Mouse (Mus musculus) frontal cortex, postnatal 10 days (tissue): ENCODE results near the gene Traf3ip3.

Experiments used
- DNase-seq, 2 experiments: peaks; one replicate each; pipeline ENCODE4 v3.0.0; 2022; ENCODE audit warnings: low spot score in 2 of 2, mixed read lengths in 1 of 2

Gene Traf3ip3

GRCm38 (mm10) chr1:193207503-193207902, 6.0 kb upstream of the Traf3ip3 start, which contains the start of gene Lamb3:
TSS of gene Lamb3 (plus strand) at chr1:193207699.
- no peak for DNase-seq

GRCm38 (mm10) chr1:193205431-193205830, 3.9 kb upstream of the Traf3ip3 start:
- no peak for DNase-seq

- no peak for DNase-seq
These were observed 2.3 kb upstream of the Traf3ip3 start for GRCm38 (mm10) chr1:193203821-193204220.

- DNase-seq: no peak
These were observed 692 bp downstream of the Traf3ip3 start for GRCm38 (mm10) chr1:193200640-193201382.

GRCm38 (mm10) chr1:193198312-193198711, 3.2 kb downstream of the Traf3ip3 start:
- no peak for DNase-seq

DNA sequence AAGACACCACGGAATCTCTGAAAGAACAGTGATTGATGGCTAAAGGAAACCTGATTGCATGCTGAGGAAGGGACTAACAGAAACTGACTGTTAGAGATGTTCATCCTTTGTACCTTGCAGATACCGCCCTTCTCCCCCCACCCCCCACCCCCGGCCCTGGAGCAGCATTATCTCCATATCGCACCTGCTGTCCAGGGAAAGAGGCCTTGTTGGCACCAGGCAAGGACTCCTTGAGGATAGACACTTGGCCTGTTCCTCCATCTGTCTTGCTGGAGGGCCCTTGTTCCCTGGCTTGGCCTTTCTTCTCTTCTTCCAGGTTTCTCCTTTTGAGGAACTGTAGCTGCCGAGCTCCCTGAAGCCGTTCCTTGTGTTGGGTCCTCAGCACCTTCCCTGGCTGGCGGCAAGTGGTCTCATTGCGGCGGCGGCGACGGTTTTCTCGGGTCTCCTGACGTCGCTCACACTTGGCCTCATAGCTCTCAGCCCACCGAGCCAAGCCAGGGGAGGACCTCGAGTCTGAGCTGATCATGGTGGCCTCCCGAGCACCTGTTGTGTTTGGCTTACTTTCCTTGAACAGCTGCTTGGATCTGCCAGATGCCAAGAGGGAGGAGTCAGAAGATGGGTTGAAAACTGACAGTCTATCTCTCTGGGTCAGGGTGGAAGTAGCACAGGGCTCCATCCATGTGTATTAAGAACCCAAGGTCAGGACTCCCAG, 3.9 kb downstream of the Traf3ip3 start:
- no peak for DNase-seq

DNA sequence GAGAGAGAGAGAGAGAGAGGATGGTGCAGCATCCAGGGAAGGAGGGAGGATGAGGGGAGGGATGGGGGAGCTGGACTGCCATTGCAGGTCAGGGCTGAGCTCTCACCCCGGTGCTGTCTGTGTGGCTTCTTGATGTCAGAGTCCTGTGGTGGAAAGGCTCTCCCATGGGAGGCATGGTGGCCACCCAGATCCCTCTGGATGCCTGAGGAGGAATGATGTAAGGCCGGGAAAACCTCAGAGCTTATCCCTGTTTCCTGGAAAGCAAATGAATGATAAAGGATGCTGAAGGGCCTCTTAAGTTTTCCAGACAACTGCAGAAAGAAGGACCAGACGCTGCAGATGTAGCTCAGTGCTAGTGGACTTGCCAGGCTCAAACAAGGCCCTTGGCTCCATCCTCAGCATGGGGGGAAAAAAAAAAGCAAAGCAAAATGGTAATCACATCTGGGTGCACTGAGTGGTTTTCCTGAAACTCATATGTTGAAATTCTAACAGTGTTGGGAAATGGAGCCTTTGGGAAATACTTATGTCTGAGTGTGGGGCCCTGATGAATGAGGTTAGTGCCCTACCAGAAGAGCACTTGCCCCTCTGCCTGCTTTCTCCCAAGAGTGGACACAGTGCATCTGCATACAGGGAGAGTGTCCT, 6.2 kb downstream of the Traf3ip3 start:
- no peak for DNase-seq

- no peak for DNase-seq
These were observed 6.9 kb downstream of the Traf3ip3 start for GRCm38 (mm10) chr1:193194416-193195140.

- DNase-seq: no peak
These were observed 9.7 kb downstream of the Traf3ip3 start for GRCm38 (mm10) chr1:193191675-193192283.

DNA sequence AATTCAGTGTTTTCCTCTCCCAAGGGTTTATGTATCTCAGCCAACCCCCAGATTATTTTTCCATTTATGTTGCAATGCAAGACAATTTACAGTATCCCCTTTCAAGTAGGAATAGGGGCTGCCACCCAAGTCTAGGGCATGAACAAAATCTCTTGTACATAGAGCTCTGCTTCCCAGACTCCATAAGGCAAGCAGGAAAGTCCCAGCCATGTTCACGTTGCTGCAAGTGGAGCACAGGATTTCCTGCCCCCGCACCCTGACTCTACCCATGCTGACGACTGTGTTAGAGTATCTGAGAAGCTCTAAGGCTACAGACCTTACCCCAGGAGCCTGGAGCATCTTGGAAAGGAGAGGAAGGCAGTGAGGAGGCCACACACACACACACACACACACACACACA, 11.7 kb downstream of the Traf3ip3 start:
- DNase-seq: no peak

- DNase-seq: peak in 1 of 2 experiments; percentile 50
These were observed 12.3 kb downstream of the Traf3ip3 start for GRCm38 (mm10) chr1:193189151-193189621.

GRCm38 (mm10) chr1:193188257-193188656, 13.2 kb downstream of the Traf3ip3 start:
- DNase-seq: no peak

DNA sequence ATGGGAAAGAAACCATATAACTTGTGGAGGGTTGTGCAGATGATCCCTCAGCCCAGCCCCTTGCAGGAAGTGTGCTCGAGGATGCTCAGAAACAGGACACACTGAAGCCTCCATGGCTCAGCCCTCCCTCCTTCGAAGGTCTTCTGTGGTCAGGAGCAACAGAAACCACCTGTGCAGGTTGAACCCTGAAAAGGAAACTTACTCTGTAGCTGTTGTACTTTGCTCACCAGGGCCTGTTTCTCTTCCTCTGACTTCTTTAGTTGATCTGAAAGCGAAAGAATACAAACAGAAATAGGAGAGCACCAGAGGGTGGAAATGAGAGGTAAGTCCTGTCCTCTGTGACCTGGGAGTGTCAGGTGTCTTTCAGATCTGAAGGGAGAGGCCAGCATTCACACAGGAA, 20.4 kb downstream of the Traf3ip3 start:
- no peak for DNase-seq

- DNase-seq: no peak
These were observed 27.3 kb downstream of the Traf3ip3 start for GRCm38 (mm10) chr1:193174143-193174733.

DNA sequence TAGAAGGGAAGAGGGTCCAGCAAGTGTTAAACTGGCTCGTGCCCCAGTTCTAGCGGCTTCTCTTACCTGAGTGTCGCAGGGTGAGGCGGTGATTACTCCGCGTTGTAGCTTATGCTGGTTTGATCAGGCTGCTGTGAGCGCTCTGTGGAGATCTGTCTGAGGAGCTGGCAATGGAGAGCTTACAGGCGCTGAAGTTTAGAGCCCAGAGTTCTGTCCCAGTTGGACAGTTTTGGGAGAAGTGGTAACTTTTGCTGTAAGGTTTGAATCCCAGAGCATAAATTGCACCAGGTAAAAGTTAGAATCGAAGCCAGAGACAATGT, 27.7 kb downstream of the Traf3ip3 start:
- DNase-seq: no peak

GRCm38 (mm10) chr1:193172991-193173809, 28.3 kb downstream of the Traf3ip3 start:
- peak; percentile 94 to 95 for DNase-seq

GRCm38 (mm10) chr1:193169856-193170255, 31.6 kb downstream of the Traf3ip3 start:
- no peak for DNase-seq

GRCm38 (mm10) chr1:193169228-193169627, 32.3 kb downstream of the Traf3ip3 start:
- DNase-seq: no peak

DNA sequence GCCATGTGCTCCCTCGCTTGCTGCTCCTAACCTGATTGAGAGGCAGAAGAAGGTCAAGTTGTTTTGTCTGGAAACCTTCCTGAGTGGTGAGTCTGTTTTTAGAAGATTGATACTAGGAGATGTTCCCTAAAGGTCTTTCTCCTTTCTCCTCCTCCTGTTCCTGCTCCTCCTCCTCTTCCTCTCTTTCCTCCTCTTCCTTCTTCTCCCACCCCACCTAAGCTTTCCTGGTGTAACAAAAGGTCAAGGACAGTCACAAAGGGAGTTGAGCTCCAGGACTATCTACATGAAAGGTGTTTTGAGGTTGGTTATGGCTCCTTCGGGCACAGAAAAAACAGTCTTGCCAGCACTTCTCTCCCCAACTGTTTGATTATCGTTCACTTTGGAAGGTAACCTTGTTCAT, 33.8 kb downstream of the Traf3ip3 start, which contains the start of gene A130010J15Rik:
TSS of gene A130010J15Rik (plus strand) at position 301 of the 400 bp plus-strand sequence.
- no peak for DNase-seq
